Comparison of ENCODE assay signal across 8 mouse cellular contexts in the genomic region with DNA sequence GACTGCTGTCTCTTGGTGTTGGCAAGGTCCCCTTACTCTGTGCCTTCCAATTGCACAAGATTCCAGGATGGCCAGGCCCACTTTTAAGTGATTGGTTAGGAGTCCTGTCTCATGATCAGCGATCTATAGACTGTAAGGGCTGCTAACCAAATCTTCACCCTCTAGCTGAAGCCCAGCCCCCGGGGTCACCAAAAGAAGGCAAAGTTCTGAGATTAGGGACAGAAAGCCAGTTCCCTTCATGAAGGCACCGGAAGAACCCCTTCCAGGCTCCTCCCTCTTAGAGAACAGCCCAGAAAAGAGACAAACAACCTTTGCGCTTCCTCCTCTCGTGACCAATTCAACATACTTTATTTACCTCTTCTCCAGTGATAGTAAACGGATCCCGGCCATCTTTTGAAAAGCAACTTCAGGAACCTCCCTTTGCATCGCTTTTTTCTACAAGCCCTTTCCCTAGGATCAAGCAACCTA. TPM values are rescaled to one million over a fixed set of nuclear protein-coding genes. Genes with fewer than 3 reads are reported as not detected.
A peak's percentile ranks its signal among the peaks of the same experiment; 100 is the strongest.
DNase-seq lines count a peak whose midpoint lies in the region; ATAC-seq and TF ChIP-seq lines count a peak whose summit lies in the region.

No protein-coding gene starts in this region.

- no peaks in the 10 kb centered on the region for H3K9me3 ChIP-seq in lung, postnatal 0 days (ENCODE audit: low read length)

- peak overlapping the region; percentile 82 for H3K4me2 ChIP-seq in lung, postnatal 0 days (replicated peaks; ENCODE audit: low read depth, low read length)

- intact Hi-C loops in heart, adult 2 months (cut with DNase I) = loop anchor here (2.0 kb wide), 1 partner anchor 27 kb away; no protein-coding TSS in a partner anchor

- peak overlapping the region; percentile 94 for H3K9ac ChIP-seq in heart, adult 2 months (ENCODE audit: low read depth, low read length)
- H3K9ac ChIP-seq in lung, postnatal 0 days (replicated peaks; ENCODE audit: low read depth) = peak overlapping the region; percentile 88

- no peaks in the 10 kb centered on the region for H3K27me3 ChIP-seq in heart, adult 2 months (ENCODE audit: control insufficient read depth, insufficient read depth, low read length)
- no peaks in the 10 kb centered on the region for H3K27me3 ChIP-seq in lung, postnatal 0 days (replicated peaks; ENCODE audit: insufficient read depth, low read length)

- peaks cover 22% of the 10 kb centered on the region for H3K4me1 ChIP-seq in heart, adult 2 months (ENCODE audit: control insufficient read depth, insufficient read depth, low read length)
- H3K4me1 ChIP-seq in lung, postnatal 0 days (ENCODE audit: insufficient read depth, low read depth, low read length) = peaks cover 8% of the 10 kb centered on the region; the same call in 1 of the 2 replicates
- peaks cover 16% of the 10 kb centered on the region for H3K4me1 ChIP-seq in olfactory bulb, adult 2 months (ENCODE audit: control insufficient read depth, insufficient read depth, low read length)

- no peak for TF ChIP-seq CTCF in heart, adult 2 months (IDR thresholded peaks at IDR 0.05)
- no peak for TF ChIP-seq CTCF in lung, postnatal 0 days (IDR thresholded peaks at IDR 0.05)
- no peak for TF ChIP-seq CTCF in olfactory bulb, adult 2 months (IDR thresholded peaks at IDR 0.05; ENCODE audit: insufficient read depth, low read depth, low read length)

- H3K79me2 ChIP-seq in heart, adult 2 months (replicated peaks; ENCODE audit: control insufficient read depth, insufficient read depth, low read length) = peaks cover 7% of the 10 kb centered on the region

- H3K4me3 ChIP-seq in heart, adult 2 months = peak overlapping the region; percentile 87
- H3K4me3 ChIP-seq in lung, postnatal 0 days (ENCODE audit: low read depth, low read length) = peak overlapping the region; percentile 99
- H3K4me3 ChIP-seq in olfactory bulb, adult 2 months (ENCODE audit: insufficient read depth, low read depth, low read length) = peak overlapping the region; percentile 81

- WGBS in heart, adult 2 months = 4% methylated on average over 8 of the region's 8 CpGs
- WGBS in lung, postnatal 0 days = under 1% methylated on average over 8 of the region's 8 CpGs
- 3% methylated on average over 8 of the region's 8 CpGs for WGBS in olfactory bulb, adult 2 months

- DNase-seq in cerebellum, adult 9-11 months = peak; percentile 36
- DNase-seq in brain, adult 2 months (ENCODE audit: low read depth, low spot score) = peak; percentile 44
- peak; percentile 48 to 54 for DNase-seq in heart, adult 2 months
- DNase-seq in kidney, adult 8-10 months = peak; percentile 57 to 60
- peak; percentile 80 for DNase-seq in lung, postnatal 0 days (ENCODE audit: low spot score)
- DNase-seq in left cerebral cortex, adult 9 months (ENCODE audit: low spot score in 2 of 2) = no peak

- no peak for TF ChIP-seq EP300 in heart, adult 2 months (IDR thresholded peaks at IDR 0.05; ENCODE audit: insufficient read depth, low read depth, low read length)
- TF ChIP-seq EP300 in lung, postnatal 0 days (IDR thresholded peaks at IDR 0.05) = peak; percentile 68

- 0 out of 2 replicates have a peak, but pooled peaks have one; percentile 30 for TF ChIP-seq POLR2A in heart, adult 2 months (IDR thresholded peaks at IDR 0.05; ENCODE audit: insufficient read depth, low read depth, low read length)
- no peak for TF ChIP-seq POLR2A in olfactory bulb, adult 2 months (IDR thresholded peaks at IDR 0.05; ENCODE audit: insufficient read depth, low read depth, low read length)

- H3K27ac ChIP-seq in heart, adult 2 months = peak overlapping the region; percentile 82
- H3K27ac ChIP-seq in lung, postnatal 0 days (ENCODE audit: low read length) = peak overlapping the region; percentile 93
- H3K27ac ChIP-seq in olfactory bulb, adult 2 months (ENCODE audit: insufficient read depth, low read depth, low read length) = no peak overlapping the region

- peaks cover 14% of the 10 kb centered on the region for H3K36me3 ChIP-seq in heart, adult 2 months (ENCODE audit: control insufficient read depth, insufficient read depth, low read length)
- no peaks in the 10 kb centered on the region for H3K36me3 ChIP-seq in lung, postnatal 0 days (ENCODE audit: insufficient read depth, low read length)

- no peak for ATAC-seq in cerebellum, adult (ENCODE audit: insufficient number of reproducible peaks, low FRiP score, low TSS enrichment)
- peak; percentile 25 for ATAC-seq in lung, postnatal 0 days

RNA-seq across cellular contexts. Expression of gene Eif4ebp2, which starts 1.0 kb away (rescaled TPM):
- total RNA-seq in heart, adult 2 months (2021) = 10 to 100 TPM; 70.9 to 71.3 TPM
- 53.3 and 71.9 TPM in 2 replicates for polyA plus RNA-seq in heart, adult 2 months (2012; rRNA removed)
- 61.3 and 62.5 TPM in 2 replicates for polyA plus RNA-seq in lung, postnatal 0 days (2015; fragmentation: Nextera tagmentation; extraction: Ambion mirVana)
- polyA plus RNA-seq in olfactory bulb, adult 2 months (2012; ENCODE audit: insufficient read depth, insufficient read length, low replicate concordance, missing spikeins) = 105 TPM in 1 of 2 replicates, not detected in the other

RNA-seq across cellular contexts. Expression of gene Lrrc20, which starts 24.1 kb away (rescaled TPM):
- 10 to 100 TPM; 29.9 to 32.0 TPM for total RNA-seq in heart, adult 2 months (2021)
- 38.9 and 55.5 TPM in 2 replicates for polyA plus RNA-seq in heart, adult 2 months (2012; rRNA removed)
- 5.8 and 6.6 TPM in 2 replicates for polyA plus RNA-seq in lung, postnatal 0 days (2015; fragmentation: Nextera tagmentation; extraction: Ambion mirVana)
- polyA plus RNA-seq in olfactory bulb, adult 2 months (2012; ENCODE audit: insufficient read depth, insufficient read length, low replicate concordance, missing spikeins) = not detected in 2 replicates

RNA-seq across cellular contexts. Expression of gene Nodal, which starts 33.7 kb away (rescaled TPM):
- under 1 TPM in 1 of 2 experiments, not detected in 1; 0.10 TPM for total RNA-seq in heart, adult 2 months (2021)
- 0.04 and 0.38 TPM in 2 replicates for polyA plus RNA-seq in heart, adult 2 months (2012; rRNA removed)
- polyA plus RNA-seq in lung, postnatal 0 days (2015; fragmentation: Nextera tagmentation; extraction: Ambion mirVana) = 0.37 TPM in 2 replicates
- polyA plus RNA-seq in olfactory bulb, adult 2 months (2012; ENCODE audit: insufficient read depth, insufficient read length, low replicate concordance, missing spikeins) = not detected in 2 replicates

Comparison
In these comparisons a context has a peak if more than half of its experiments do, and no peak if none do; other contexts are left out.
1. DNase-seq: peak in cerebellum, adult 9-11 months (single experiment), brain, adult 2 months (single experiment), heart, adult 2 months (2 of 2), kidney, adult 8-10 months (2 of 2) and lung, postnatal 0 days (single experiment); none in left cerebral cortex, adult 9 months (0 of 2).
2. Peak in every context shown above with its lines, with median percentiles within 50 percentile points of each other: H3K4me3 ChIP-seq.